Mouse (Mus musculus) G1E-ER4 (cell line): ENCODE data around the gene Utrn. TPM values are rescaled to one million over a fixed set of nuclear protein-coding genes. Genes with fewer than 3 reads are reported as not detected.

ENCODE experiments used
- GATA1 ChIP-seq: IDR thresholded peaks from one replicate; pipeline ENCODE4 v1.8.0; 2012; ENCODE audit warnings: low read length, inconsistent platforms
- polyA plus RNA-seq: library from polyadenylated mRNA; stranded (reverse); fragments of >175 nt; gene quantifications from 2 replicates; pipeline ENCODE4 v1.2.3, GENCODE M21; 2012

The Utrn gene
- polyA plus RNA-seq, 1 experiment = 5.9 TPM

DNA sequence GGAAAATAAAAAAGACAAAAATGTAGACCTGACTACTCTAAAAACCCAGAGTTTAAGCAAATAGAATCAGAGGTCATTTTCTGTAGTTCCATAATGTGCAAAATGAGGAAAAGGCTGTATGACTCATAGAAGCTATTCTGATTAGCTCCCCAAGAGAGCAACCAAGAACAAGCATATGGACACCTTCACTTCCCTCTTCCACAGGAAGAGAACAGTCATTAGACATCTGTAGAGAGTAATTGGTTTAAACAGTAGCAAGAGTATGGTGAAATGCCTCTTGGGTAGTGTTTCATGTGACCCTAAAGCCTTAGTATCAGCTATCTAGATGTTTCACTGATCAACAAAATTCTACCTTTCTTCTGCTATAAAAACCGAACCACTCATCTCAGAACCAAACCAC, 133.5 kb downstream of the Utrn start:
- no peak for TF ChIP-seq GATA1

DNA sequence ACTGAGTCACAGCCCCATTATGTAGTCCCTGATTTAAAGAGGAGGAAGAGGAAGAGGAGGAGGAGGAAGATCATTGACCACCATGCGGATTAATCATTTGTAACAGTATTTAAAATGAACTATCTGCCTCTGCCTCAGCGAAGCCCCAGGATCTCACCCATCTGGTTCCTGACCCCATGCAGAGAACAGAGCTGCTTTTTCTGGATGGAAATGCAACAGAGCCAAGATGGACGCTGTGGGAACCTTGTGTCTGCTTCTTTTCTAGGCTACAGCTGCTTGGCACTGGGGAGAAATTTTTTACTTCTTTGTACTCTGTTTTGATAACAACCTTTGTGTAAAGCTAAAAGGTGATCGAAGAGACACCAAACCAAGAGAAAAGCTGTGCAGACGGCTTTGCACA, 137.7 kb downstream of the Utrn start:
- no peak for TF ChIP-seq GATA1

DNA sequence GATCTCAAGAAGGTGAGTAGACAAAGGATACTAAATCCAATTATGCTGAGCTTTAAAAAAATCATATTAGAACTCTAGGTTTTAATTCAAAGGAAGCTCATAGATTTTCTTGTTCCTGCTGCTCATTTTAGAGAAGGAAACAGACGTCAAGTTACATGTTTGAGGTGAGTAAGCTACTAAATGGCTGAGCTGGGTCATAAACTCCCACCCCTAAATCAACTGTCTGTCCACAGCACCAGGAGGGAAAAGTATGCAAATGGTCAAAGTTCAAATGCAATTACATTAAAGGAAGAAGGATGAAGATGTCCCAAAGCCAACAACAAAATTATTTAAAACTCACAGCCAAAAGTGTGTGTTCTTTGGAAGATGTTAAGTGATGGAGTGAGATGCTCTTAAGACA, 139.5 kb downstream of the Utrn start:
- no peak for TF ChIP-seq GATA1

DNA sequence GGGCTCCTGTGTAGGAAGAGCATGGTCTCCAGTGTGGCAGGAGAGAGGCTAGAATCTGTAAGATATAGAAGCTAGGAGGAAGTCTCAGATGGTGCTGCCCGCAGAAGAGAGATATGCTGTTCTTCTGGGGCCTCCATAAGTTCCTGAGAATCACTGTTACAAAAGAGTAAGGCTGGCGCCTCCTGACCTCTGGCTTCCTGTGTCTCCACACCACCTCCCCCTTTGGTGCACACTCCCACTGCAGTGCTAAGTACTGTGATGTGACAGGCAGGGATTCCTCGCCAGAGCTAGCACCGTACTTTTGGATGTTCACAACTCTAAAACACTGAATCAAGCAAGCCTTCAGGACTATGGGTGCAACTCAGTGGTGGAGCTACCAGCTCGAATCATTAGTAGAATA, 140.1 kb downstream of the Utrn start:
- TF ChIP-seq GATA1 = no peak

DNA sequence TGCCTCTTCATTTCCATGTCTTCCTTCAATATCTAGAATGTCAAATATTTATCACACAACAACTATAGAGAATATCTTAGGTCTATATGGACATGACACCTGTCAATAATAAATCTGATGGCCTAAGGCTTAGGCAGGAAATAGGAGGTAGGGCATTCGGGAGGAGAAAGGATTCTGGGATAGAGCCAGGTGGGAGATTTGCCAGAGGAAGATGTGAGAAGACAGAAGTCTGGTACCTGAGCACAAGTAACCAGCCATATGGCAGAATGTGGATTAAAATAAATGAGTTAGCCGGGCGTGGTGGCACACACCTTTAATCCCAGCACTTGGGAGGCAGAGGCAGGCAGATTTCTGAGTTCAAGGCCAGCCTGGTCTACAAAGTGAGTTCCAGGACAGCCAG, 141.3 kb downstream of the Utrn start:
- TF ChIP-seq GATA1 = no peak

DNA sequence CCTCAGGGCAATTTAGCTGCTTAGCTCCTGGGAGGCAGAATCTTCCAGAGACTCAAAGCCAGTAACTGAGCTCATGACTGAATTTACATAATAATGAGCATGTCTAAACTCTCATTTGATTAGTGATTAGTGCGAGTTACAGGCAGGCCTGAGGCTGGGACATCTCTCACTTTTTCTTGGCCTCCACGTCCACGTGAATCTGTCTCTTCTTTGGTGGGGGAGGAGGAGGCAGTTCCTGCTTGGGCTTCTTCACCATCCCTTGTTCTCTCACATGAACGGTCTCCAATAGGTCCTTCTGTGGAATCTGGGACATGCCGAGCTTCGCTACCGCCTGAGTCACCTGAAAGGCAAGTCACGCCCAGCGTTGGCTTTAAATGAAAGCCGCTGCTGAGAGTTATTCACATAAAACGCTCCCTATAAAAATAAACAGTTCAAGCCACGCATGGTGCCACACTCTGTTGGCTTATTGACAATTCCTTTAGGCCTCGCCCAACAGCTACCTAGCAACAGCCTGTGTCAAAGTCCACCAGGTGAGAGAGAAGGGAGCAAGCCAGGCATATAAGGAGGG, 143.0 kb downstream of the Utrn start:
- TF ChIP-seq GATA1 = no peak

DNA sequence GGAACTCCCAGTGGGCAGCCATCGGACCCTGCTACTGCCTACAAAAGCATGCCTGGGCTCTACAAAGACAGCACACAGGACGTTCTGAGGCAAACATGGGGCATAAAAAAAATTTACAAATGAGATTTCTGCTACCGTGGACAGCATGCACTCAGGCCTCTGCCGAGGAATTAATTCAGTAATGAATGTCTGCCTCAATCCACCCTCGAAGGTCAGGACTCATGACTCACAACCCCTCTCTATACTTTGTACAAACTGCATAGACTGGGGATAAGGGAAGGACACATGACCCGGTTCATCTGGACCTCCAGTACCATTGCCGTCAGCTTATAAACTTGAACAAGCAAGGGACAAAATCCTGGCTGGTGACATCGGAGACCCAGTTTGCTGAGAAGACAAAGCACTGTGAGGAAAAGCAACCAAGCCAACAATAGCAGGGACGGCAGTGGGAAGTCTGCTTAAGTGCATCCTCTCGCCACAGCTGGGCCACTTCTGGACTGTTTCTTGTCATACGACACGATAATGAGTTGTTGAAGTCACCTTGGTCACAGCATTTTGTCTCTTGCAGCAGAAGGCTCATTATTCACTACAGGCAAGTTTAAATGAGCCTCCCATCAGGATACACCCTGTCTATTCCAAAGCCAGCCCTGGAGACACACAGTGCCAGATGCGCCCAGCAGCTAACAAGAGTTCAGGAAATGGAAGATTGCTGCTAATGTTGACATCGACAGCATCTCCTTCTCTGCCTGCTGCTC, 144.7 kb downstream of the Utrn start:
- no peak for TF ChIP-seq GATA1

DNA sequence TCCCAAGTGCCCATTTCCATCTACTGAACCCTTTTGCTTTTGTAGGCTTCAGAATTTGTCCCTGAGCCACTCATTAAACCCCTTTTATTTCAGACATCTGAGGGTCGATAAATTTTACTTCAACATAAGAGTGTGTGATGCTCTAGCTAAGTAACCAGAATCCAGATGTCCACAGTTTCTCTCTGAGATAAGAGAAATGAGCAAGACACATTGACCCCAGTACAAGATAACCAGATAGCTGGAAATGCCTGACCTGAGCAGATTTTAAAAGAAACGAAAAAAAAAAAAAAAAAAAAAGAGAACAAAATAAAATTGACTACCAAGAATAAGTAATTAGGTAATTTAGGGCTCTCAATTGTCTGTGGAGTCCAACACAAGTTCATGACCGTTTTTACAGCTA, 145.9 kb downstream of the Utrn start:
- peak; percentile 81 for TF ChIP-seq GATA1

DNA sequence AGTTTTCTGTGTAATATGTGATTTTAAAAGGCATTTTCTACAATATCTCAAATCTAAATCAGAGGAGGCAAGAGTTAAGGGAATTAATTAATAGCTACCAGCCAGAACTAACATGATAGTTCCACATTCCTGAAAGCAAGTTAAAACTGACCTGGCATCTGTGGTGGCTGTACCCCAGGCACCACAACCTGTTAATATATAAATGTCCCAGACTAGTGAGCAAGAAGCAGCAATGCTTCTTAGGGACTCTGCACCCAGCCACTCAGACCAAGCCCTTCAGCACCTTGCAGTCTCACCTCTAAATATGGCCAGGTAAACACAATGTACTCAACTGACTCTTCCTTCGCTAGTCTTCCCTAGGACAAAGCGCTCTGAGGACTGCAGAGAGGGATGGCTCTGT, 147.1 kb downstream of the Utrn start:
- no peak for TF ChIP-seq GATA1

DNA sequence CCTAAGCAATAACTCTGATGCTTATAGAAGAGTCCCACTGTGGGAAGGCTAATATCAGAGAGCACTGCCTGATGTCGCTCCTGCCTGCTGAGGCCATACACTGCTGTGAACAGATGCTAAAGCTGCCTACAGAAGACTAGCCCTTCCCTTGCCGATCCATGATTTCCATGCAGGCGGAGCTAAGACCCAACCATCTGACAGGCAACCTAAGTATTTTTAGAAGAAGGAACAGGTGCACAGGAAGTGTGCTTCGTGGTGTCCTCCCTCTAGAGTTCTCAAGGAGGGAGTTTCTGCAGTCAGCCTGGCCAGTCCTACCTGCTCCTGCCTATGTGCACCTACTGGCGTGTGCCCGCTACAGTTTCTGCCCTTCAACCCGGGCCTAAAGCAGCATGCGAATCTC, 150.8 kb downstream of the Utrn start:
- no peak for TF ChIP-seq GATA1

DNA sequence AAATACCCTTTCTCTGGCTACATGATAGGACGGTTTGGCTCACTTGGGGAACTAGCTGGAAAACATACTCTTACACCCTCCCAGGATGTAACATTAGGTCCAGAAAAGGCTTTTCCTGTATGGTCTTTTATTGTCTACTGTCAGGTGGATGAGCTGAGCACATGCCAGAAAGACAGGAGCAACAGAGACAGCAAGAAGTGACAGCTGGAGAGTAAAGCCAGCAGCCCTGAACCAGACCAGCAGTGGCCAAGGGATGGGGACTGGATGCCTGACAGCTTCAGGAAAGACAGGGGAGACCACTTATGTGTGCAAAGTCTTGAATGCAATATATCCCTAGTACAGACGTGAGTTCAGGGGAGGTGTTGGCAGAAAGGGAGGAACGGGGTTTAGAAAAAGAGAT, 151.8 kb downstream of the Utrn start:
- no peak for TF ChIP-seq GATA1

DNA sequence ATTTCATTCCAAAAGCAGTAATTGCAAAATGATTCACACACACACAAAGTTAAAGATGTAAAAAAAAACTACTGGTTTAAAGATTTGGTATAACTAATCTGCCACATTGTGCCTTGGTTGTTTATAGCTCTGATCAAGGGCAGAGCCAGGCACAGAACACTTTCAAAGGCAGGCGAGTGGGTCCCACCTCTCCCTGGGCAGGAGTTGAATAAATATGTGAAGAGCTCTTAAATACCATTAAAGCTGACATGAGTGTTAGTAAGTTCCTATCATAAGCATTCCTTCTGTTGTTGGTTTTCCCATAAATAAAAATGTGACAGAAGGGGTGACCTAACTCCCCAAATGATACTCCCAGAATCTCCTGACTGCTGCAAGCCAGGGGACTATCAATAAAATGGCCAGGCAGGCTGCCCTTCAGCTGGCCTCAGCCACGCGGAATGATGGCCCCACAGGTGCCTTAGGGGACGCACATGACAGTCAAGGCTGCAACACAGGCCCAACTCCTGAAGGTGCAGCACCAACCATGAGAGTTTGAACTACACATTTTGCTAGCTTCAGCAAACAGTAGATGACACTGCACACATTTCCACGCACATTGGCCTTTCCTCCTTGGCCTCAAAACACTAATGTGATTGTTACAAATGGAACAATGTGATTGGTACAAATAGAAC, 152.4 kb downstream of the Utrn start:
- TF ChIP-seq GATA1 = no peak

DNA sequence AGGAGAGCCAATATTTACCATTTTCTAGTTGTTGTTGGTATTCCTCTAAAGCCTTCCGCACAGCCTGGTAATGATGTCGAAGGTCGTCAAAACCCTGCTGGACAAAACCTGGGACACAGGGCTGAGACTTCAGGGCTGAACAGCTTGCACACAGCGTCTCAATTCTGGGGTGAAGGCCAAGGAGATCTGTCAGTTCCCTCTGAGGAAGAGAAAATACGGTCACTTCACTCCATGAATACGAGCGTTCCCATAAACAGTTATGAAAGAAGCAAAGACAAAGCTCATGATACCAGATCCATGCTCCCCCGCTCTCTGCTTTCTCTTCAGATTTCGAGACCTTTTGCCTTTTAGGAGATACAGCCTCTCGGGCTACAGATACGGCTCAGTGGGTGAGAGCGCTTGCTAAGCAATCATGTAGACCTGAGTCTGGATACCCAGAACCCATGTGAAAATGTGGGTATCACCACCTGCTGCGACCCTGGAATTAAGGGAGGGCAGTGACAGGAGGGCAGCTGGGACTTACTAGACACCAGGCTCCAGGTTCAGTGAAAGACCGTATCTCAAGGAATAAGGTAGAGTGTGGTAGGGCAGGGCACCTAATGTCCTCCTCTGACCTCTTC, 155.8 kb downstream of the Utrn start:
- no peak for TF ChIP-seq GATA1

DNA sequence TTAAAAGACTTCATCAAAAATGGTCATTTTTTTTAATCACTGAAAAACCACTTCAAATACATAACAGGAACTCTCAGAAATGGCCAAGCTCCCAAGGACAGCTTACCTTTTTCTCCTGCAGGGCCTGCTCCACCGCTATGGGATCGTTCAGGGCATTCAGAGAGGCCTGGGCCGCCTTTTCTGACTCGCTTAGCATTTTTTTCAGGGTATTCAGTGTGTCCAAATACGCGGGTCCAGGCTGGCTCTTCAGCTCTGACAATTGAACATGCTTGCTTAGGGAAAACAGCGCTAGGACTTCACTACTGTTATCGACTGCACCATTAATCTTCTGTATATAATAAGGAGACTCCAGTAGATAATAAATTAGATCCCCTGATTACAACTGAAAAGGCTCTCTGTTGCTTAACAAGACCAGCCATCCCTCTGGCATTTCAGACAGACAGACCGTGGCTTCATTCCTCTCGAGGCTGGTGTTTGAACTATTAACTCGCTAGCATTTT, 157.8 kb downstream of the Utrn start:
- no peak for TF ChIP-seq GATA1

DNA sequence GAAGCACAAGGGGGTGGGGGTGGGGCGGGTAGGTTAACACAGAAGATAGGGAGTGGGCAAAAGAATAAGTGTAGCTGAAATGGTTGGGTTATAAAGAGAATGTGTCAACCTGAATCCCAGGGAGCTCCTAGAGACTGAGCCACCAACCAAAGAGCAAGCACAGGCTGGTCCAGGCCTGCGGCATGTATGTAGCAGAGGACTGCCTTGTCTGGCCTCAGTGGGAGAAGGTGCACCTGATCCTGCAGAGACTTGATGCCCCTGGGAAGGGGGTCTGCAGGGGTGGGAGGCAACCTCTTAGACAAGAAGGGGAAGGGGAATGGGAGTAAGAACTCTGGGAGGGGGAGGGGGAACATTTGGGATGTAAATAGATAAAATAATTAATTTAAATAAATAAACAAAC, 162.6 kb downstream of the Utrn start:
- TF ChIP-seq GATA1 = no peak

DNA sequence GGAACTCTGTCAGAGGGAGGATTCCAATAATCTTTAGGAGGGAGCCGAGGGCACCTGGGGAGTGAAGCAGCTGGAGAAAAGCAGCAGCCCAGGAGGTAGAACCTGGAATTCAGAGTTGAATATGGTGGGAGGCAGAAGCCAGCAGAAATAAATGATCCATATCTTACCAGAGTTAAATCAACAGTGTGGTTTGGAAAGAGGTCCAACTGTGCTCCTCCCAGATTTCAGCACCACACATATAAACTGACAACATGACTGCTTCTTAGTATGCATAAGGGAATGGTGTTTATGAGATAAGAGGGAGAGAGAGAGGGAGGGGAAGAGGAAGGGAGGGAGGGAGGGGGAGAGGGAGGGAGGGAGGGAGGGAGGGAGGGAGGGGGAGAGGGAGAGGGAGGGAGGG, 163.2 kb downstream of the Utrn start:
- TF ChIP-seq GATA1 = no peak

DNA sequence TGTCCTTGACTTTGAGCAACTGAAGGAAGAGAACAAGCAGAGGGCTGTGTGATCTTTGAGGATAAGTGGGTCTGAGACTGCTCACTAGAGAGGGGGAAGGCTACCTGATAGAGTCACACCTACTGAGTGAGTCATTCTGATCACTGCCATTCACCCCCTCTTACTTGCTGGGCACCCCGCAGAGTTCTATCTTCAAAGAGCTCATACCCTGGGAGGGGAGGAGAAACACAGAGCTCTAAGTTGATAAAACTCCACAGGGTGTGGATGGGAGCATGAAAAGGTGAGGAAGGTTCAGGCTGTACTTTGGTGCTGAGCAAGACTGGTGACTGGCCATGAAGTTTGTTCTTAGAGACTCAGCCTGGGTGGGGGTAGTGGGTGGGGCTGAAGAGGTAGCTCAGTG, 164.9 kb downstream of the Utrn start:
- no peak for TF ChIP-seq GATA1

DNA sequence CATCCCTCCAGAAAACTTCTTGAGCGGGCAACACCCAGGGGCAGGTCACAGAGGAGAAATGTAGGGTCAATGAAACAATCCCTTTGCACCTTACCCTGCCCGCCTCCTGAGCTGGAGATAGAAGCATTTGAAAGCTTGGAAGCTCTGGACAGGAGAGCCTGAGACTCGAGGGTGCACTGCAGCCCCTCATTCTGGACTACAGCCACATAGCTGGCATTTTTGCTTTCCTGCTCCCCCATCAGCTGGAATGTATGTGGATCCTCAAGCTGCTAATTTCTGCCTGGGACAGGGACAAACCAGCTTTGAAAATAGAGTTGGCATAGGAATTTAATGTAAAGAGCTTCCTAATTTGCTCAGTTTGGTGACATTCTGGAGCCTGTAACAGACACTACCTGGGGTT, 165.6 kb downstream of the Utrn start:
- TF ChIP-seq GATA1 = no peak
